Mouse (Mus musculus) midbrain, embryonic 16.5 days (tissue): ENCODE measurements around the gene Iqcf6. TPM values are rescaled to one million over a fixed set of nuclear protein-coding genes. Genes with fewer than 3 reads are reported as not detected.
"Not testable (repeated sequence)": the region's sequence is repeated elsewhere in the genome, so short reads cannot be mapped to it uniquely, and the experiment has no call there.

Experiments used
- ATAC-seq: fragments of 200-750 bp; cut with Nextera tagmentation; 2 replicates; pipeline ENCODE4 v1.8.0; 2017; ENCODE audit warnings: moderate TSS enrichment
- H3K27ac ChIP-seq: fragments of 300-500 bp; sonication (generic); 2 replicates; pipeline ENCODE4 v1.5.1; 2014; ENCODE audit warnings: mild to moderate bottlenecking, low read length, mixed read lengths
- H3K27me3 ChIP-seq: fragments of 300-500 bp; sonication (generic); 2 replicates; pipeline ENCODE4 v1.6.1; 2014; ENCODE audit warnings: low read depth, low read length, mixed read lengths; ENCODE audit not compliant: control insufficient read depth, insufficient read depth
- H3K36me3 ChIP-seq: fragments of 300-500 bp; sonication (generic); 2 replicates; pipeline ENCODE4 v1.6.1; 2014; ENCODE audit warnings: mild to moderate bottlenecking, low read length, moderate library complexity, mixed read lengths; ENCODE audit not compliant: control insufficient read depth, insufficient read depth
- H3K4me1 ChIP-seq: fragments of 300-500 bp; sonication (generic); 2 replicates; pipeline ENCODE4 v1.6.1; 2014; ENCODE audit warnings: mild to moderate bottlenecking, low read length, mixed read lengths; ENCODE audit not compliant: control insufficient read depth, insufficient read depth
- H3K4me2 ChIP-seq: fragments of 300-500 bp; sonication (generic); 2 replicates; pipeline ENCODE4 v1.6.1; 2014; ENCODE audit warnings: mild to moderate bottlenecking, low read length, mixed read lengths
- H3K4me3 ChIP-seq: fragments of 300-500 bp; sonication (generic); 2 replicates; pipeline ENCODE4 v1.5.1; 2014; ENCODE audit warnings: low read depth, mild to moderate bottlenecking, low read length, moderate library complexity, mixed read lengths
- H3K9ac ChIP-seq: fragments of 300-500 bp; sonication (generic); 2 replicates; pipeline ENCODE4 v1.6.1; 2014; ENCODE audit warnings: low read depth, low read length, mixed read lengths
- H3K9me3 ChIP-seq: fragments of 300-500 bp; sonication (generic); replicated peaks from 2 replicates; pipeline ENCODE4 v1.6.1; 2014; ENCODE audit warnings: mild to moderate bottlenecking, low read length, mixed read lengths; ENCODE audit not compliant: control insufficient read depth, poor library complexity, severe bottlenecking
- WGBS: fragments of 180-500 bp; shearing (Covaris S2); extraction: QIAGEN DNeasy Blood & Tissue Kit; methylation state at CpG from one replicate; pipeline ENCODE4 v1.1.7; 2014; 5-methylcytosine and 5-hydroxymethylcytosine counted together
- polyA plus RNA-seq: library from polyadenylated mRNA; unstranded; fragments of >200 nt; fragmentation: Nextera tagmentation; extraction: Ambion mirVana; gene quantifications from 2 replicates; pipeline ENCODE4 v1.2.1, GENCODE M21; 2015

The Iqcf6 gene
- polyA plus RNA-seq: not detected in 2 replicates

DNA sequence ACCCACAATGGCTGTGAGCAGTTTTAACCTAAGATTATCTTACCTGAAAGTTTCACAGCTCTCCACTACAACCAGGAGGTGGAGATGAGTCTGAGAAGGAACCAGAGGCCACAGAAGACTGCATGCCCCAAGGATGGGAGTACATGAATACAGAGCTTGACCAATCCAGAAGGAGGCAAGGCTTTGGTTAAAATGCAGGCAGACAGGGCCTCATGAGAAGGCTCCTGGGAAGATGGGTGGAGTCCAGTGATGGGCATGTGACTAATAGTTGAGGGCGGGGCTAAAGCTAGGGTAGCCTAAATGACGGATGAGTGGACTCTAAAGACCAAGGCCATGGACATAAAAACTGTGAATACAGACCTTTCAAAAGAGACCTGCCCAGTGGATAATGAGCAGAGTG is at the start of gene Iqcf6:
TSS of gene Iqcf6 (plus strand) at position 301 of the 400 bp plus-strand sequence.
- WGBS: 80% methylated on average over 2 of the region's 2 CpGs
- no peaks in the 10 kb centered on the region for H3K27me3 ChIP-seq
- ATAC-seq: no peak

DNA sequence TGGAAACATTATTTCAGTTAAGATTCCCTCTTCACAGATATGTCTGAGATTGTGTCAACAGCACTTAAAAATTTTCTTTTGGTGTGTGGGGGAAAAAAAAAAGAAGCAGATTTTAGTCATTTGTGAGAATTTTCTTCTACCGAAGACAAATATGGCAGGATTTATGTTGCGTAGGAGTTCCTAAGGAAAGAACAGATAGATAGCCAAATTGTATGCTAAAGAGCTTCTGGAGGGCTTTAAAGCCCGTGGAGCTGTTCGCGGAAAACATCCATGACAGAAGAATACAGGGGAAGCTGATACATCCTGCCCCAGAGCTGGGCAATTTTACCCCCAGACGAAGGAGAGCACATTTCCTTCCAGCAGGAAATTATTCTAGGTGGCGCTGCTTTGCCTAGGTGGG is 46.4 kb upstream of the Iqcf6 start:
- Histone ChIP-seq H3K27ac (no peak overlapping the region), H3K9ac (no peak overlapping the region), H3K4me3 (no peak overlapping the region), H3K9me3 (no peaks in the 10 kb centered on the region), H3K4me2 (no peak overlapping the region), H3K36me3 (no peaks in the 10 kb centered on the region), H3K27me3 (no peaks in the 10 kb centered on the region), H3K4me1 (no peaks in the 10 kb centered on the region)
- WGBS: 86% methylated on average over 7 of the region's 7 CpGs
- no peak for ATAC-seq

More for the DNA sequence above, at the start of gene Iqcf6:
- Histone ChIP-seq H3K36me3 (no peaks in the 10 kb centered on the region), H3K4me3 (no peak within 1 kb of the TSS), H3K27ac (no peak within 1 kb of the TSS), H3K9me3 (no peaks in the 10 kb centered on the region), H3K4me1 (no peaks in the 10 kb centered on the region), H3K4me2 (no peak within 1 kb of the TSS), H3K9ac (no peak within 1 kb of the TSS)

DNA sequence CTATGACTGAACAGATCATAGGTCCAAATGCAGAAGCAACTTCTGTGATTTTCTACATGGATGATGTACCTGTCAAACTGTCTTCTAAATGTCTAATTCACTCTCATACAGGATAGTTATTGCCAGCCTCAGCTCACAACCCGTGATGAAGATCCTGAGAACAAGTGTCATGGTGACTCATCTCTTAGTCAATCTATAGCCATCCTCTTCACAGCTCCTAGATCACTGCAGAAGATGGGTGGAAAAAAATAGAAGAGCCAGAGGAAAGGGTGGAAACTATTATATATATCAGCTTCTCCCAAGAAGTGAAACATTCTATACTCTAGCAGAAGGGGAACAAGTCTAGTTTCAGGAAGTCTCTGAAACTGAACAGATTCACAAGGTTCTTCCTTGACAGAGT is 43.8 kb upstream of the Iqcf6 start:
- Histone ChIP-seq H3K9ac (no peak overlapping the region), H3K27ac (no peak overlapping the region), H3K4me1 (no peaks in the 10 kb centered on the region), H3K36me3 (no peaks in the 10 kb centered on the region), H3K9me3 (no peaks in the 10 kb centered on the region), H3K4me2 (no peak overlapping the region), H3K27me3 (no peaks in the 10 kb centered on the region), H3K4me3 (no peak overlapping the region)
- 76% methylated on average over 1 of the region's 1 CpGs for WGBS
- no peak for ATAC-seq

DNA sequence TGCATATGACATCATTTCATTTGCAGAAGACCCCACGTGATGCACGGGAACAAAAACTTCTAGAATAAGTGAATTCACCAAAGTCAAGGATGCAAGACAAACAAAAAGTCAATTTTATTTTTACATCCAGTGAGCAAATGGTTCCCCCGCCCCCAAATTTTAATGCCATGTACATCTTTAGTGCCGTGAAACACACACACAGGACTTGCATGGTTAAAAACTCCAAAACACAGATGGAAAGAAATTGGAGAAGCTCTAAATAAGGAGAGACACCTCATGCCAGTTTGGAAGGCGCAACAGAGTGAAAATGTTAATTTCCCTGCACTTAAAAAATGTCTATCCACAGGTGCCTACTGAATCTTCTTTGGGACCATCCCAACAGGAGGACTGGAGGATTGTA is 34.2 kb upstream of the Iqcf6 start:
- WGBS: 92% methylated on average over 5 of the region's 5 CpGs

DNA sequence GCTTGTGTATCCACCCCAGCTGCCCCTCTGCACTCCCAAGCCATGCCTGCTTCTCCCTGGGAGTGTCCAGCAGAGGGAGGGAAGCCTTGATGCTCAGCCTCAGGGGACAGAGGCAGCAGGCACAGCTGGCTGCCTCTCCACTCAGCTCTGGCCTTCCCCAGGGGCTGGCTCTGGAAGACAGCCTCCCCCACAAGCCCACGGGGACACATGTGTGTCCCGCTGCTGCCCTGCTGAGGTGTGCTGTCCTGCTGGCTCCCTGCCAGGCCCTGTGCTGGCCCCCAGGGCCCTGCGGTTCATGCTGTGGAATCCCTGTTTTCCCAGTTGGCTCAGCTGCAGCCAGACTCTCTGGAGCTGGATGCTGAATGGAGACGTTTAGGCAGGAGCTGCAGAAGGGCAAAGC is 31.0 kb upstream of the Iqcf6 start:
- H3K36me3 ChIP-seq, H3K9ac ChIP-seq, H3K4me1 ChIP-seq, ATAC-seq, H3K27ac ChIP-seq, H3K9me3 ChIP-seq, H3K27me3 ChIP-seq, H3K4me2 ChIP-seq, H3K4me3 ChIP-seq: not testable (repeated sequence)
- 18% methylated on average over 4 of the region's 4 CpGs for WGBS

More for the DNA sequence above, 34.2 kb upstream of the Iqcf6 start:
- Histone ChIP-seq H3K36me3 (no peaks in the 10 kb centered on the region), H3K4me3 (no peak overlapping the region), H3K4me2 (no peak overlapping the region), H3K9me3 (no peaks in the 10 kb centered on the region), H3K9ac (no peak overlapping the region), H3K27me3 (no peaks in the 10 kb centered on the region), H3K27ac (no peak overlapping the region), H3K4me1 (no peaks in the 10 kb centered on the region)
- ATAC-seq: no peak

DNA sequence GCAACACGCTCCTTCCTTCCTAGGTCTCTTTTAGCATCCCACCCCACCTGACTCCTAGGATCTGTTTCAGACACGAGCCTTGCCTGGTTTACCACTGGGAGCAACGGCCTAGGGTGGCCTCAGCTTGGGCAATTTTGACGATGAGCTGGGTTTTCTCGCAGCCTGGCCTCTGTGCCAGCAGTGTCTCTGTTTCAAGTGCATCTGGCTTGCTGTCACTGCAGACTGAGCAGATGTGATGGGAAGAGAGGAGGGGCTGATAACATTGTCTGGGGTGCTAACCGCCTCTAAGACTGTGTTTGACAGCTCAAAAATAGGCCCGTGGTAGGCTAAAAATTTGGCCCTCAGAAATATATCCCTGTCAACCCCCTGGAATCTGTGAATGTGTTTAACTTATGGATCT is 30.5 kb upstream of the Iqcf6 start:
- Histone ChIP-seq H3K9me3 (no peaks in the 10 kb centered on the region), H3K9ac (no peak overlapping the region), H3K4me3 (no peak overlapping the region), H3K27ac (no peak overlapping the region), H3K4me2 (no peak overlapping the region), H3K36me3 (no peaks in the 10 kb centered on the region), H3K4me1 (no peaks in the 10 kb centered on the region), H3K27me3 (no peaks in the 10 kb centered on the region)
- ATAC-seq: no peak
- WGBS: 69% methylated on average over 7 of the region's 7 CpGs

DNA sequence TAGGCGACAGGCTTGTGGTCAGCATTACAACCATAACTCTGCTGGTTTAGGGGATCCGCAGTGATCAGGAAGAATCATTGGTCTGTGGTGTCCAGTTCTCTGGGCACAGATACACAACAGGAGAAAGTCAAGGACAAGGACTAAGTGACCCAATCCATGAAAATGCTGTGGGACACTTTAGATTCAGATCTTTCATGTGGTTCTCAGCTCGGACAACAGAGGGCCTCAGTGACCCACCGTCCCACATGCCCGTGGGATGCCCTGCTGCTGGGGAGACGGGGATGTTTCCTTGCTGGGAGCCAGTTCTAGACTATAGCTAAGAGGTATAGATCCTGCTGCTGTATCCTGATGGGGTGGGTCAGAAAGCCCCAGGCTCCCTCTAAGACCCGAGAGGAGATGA is 27.9 kb upstream of the Iqcf6 start:
- Histone ChIP-seq H3K4me2 (no peak overlapping the region), H3K4me3 (no peak overlapping the region), H3K27ac (no peak overlapping the region), H3K4me1 (no peaks in the 10 kb centered on the region), H3K9ac (no peak overlapping the region), H3K27me3 (no peaks in the 10 kb centered on the region), H3K36me3 (no peaks in the 10 kb centered on the region), H3K9me3 (no peaks in the 10 kb centered on the region)
- ATAC-seq: no peak
- 37% methylated on average over 7 of the region's 7 CpGs for WGBS

DNA sequence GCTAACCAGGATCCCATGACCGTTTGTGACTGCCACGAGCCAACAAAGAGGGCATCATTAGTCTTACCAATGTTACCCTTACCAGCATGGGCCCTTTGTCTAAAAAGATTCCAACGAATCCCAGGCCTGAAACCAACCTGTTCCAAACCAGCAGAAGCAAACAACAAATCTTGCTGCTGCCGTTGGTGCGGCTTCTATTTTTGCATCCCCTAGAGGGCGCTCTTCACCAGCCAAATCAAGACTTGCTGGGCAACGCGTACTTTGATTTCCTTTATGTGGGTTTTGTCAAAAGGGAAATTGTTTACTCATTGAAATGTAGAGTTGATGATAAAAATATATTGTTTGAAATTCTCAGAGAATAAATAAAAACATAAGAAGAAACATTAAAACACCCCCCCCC is 25.8 kb upstream of the Iqcf6 start:
- no peaks in the 10 kb centered on the region for H3K9me3 ChIP-seq
- no peaks in the 10 kb centered on the region for H3K36me3 ChIP-seq
- no peak overlapping the region for H3K27ac ChIP-seq
- WGBS: 25% methylated on average over 8 of the region's 8 CpGs
- no peak overlapping the region for H3K4me2 ChIP-seq
- no peak for ATAC-seq
- no peaks in the 10 kb centered on the region for H3K4me1 ChIP-seq
- H3K27me3 ChIP-seq: no peaks in the 10 kb centered on the region
- H3K4me3 ChIP-seq: no peak overlapping the region
- no peak overlapping the region for H3K9ac ChIP-seq

DNA sequence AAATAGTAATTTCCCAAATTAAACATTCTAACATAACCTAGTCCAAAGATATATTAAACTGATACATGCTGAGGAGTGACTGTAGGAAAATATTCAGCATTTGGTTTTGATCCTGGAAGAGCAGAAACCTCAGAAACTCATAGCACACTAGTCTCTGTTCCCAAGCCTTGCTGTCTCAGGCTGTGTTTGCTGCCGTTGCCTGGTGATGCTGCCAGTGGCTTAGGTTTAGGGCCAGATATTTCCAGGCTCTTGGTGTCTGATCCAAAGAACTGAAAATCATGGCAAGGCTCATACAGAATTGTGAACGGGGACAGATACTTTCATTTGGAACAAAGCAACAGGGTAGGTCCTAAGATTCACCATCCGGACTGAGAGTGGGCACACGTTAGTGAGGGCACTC is 15.7 kb upstream of the Iqcf6 start:
- Histone ChIP-seq H3K27ac (no peak overlapping the region), H3K36me3 (no peaks in the 10 kb centered on the region), H3K4me2 (no peak overlapping the region), H3K4me3 (no peak overlapping the region), H3K9ac (no peak overlapping the region), H3K27me3 (no peaks in the 10 kb centered on the region; the same call in 1 of the 2 replicates), H3K4me1 (no peaks in the 10 kb centered on the region), H3K9me3 (no peaks in the 10 kb centered on the region)
- ATAC-seq: no peak
- WGBS: 84% methylated on average over 4 of the region's 4 CpGs

DNA sequence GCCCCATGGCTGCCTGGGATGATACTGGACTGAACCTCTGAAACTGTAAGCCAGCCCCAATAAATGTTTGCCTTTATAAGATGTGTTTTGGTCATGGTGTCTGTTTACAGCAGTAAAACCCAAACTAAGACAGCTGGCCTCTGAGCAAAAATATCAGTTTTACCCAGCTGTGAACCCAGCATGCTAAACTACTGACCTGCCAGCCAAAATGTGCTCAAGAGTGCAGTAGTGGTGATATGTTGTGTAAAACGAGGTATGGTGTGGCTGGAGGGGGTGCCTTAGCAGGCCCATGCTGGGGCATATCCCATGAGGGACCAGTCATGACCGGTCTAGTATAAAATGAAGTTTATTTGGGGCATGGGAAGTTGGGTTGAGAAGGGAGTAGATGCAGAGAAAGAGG is 12.4 kb upstream of the Iqcf6 start:
- no peak for ATAC-seq
- WGBS: 73% methylated on average over 2 of the region's 2 CpGs
- H3K9ac ChIP-seq: no peak overlapping the region

More for the DNA sequence above, 12.4 kb upstream of the Iqcf6 start:
- Histone ChIP-seq H3K36me3 (no peaks in the 10 kb centered on the region), H3K27me3 (no peaks in the 10 kb centered on the region), H3K4me3 (no peak overlapping the region), H3K4me1 (no peaks in the 10 kb centered on the region), H3K9me3 (no peaks in the 10 kb centered on the region), H3K4me2 (no peak overlapping the region), H3K27ac (no peak overlapping the region)
